Mouse (Mus musculus) lung, adult 18-20 months (tissue): ENCODE measurements at regions not wholly inside any gene's neighbourhood (a gene's known extent, or its start where the extent isn't known, plus 50 kb on each side); places are given as distances from the start of the nearest gene placed in this dataset.
A peak's percentile ranks its signal among the peaks of the same experiment; 100 is the strongest.

ENCODE experiments used
- DNase-seq, 2 experiments: peaks; one replicate each; pipeline ENCODE4 v3.0.0; 2022; ENCODE audit warnings: mixed read lengths in 2 of 2

DNA sequence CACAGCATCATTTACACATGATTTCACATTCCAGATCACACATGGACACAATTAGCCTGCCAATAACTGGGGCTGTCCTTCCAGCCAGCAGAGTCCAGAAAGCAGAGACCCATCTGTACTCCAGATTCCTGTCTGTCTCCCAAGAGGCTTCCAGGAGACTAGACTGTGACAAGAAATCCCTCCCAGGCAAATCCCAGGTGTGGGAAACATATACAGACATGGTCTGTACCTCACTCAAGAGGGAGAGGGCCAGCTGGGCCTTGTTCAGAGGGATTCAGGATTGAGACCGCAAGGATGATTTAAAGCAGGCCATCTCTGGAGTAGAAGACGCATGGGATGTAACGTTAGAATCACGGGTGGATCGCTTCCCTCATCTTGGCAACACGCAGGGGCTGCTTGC, 182.7 kb upstream of the Prr30 start:
- no peak for DNase-seq

DNA sequence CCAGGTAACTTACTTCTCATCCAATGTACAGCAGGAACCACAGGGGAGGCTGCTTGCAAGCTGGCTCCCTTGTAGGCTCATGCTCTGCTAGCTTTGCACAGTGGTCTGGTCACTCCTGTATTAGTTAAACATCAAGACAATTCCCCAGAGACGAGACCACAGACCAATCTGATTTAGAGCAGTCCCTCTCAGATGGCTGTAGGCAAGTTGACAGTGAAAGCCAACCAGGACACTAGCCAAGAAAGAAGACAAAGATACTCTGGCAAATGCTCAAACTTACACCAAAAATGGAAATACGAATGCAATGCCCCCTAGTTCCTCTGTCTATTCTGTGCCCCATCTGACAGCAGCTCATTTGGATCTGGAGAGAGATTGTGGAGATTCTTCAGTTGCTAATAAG, 181.8 kb upstream of the Prr30 start:
- no peak for DNase-seq

DNA sequence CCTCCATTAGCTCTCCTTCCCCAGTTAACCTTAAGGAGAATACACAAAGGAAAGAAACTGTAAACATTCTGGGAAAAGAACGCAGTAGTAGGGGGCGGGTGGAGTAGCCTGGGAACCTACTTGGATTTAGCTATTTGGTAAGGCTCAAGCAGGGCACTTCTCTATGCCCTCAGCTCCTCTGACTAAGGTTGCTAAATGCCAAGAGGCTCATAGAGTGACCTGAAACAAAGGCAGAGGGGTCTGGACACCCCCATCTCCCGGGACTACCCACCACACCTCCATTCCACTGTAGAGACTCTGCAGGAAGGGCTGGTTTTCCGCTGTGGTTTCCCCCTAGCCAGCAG, 179.5 kb upstream of the Prr30 start:
- DNase-seq, result no peak

DNA sequence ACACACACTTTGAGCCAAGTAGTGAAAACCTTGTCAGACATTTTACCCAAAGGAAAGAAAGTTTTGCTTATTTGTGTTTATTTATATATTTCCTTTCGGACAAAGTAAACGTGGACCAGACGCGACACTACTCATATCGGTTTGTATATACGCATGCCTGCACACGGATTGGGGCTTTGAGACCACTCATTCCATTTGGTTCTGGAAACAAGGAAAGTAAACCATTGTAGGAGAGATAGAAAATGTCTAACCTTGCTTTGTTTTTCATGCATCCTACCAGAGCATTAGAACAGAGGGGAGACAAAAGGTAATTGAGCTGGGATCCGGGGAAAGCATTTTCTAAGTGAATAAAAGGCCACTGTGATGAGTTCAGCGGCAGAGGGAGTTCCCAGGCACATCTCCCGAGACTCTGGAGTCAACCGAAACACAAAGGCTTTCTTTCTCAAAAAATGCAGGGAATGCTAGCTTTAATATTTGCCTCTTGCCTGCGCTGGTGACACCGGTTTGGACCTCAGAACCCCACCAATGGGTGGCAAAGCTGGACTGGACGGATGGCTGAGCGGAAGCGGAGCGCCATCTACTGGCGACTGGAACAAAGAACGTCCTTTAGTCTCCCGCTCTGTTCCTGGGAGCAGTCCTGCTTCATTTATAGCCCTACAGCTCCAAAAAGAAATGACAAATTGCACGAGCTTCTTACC, 179.0 kb upstream of the Prr30 start:
- peak; percentile 20 to 44 for DNase-seq

DNA sequence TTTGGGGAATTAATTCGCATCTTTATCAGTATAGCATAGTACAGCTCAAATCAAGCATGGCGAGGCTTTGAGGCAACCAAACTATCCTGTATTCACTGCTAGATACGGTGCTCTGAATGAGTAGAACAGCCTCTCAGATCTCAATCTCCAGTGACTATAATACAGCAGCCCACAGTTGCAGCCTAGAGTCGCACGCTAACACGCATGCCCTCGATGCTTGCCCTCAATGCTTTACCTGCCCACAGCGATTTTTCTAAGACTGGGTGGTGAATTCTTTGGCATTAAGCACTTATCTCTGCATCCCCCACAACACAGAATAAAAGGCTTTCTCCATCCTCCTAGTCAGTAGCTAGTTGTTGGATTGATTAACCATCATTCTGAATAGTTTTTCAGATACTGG, 178.4 kb upstream of the Prr30 start:
- no peak for DNase-seq

DNA sequence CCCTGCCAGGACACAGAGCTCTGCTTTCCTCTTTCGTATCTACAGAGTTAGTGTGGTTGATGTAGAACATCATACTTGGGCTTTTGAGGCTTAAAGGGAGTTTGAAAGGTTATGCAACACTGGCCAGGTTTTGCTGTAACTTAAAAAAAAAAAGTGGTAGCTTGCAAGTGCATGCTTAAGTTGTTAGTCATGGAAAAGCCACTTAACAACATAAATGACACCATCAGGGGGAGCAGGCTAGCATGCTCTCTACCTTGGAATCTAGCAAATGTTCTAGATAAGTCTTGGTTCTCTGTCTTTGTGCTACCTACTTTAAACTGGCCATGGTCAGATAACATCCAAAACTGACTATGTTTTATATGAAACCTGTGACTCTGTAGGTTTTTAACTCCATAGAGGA, 176.6 kb upstream of the Prr30 start:
- DNase-seq, result no peak

DNA sequence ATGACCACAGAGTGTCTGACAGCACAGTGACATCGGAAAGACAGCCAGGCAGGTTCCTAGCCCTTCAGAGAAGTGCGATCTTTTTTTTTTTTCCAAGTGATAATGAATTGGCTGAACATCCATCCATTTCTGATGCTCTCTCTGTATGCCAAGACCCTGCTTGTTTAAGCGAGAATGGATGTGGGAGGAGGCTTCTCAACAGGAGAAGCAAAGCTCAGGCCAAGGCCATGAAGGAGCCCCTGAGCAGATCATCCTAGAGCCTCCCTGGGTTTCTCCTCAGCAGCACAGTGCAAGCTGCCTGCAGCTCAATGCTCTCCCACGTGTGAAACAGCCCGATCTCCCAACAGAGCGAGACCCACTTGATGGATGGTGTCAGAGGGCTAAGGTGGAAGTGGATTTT, 175.7 kb upstream of the Prr30 start:
- no peak for DNase-seq

DNA sequence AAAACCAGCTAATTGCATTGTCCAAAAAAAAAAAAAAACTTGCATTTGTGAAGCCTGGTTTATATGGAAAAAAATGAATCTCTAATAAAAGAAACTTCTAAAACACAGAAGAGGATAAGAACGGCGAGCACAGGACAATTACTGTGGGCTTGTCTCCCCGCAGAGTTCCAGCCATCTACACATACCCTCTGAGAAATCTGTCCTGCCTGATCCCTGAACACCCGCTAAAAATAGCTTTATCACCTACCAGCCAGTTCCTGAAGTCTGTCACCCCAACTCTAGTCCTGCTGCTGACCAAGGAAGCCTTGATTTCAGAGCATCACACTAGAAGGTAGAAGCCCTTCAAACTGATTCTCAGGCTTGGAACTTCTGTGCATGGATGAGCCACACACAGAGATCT, 173.7 kb upstream of the Prr30 start:
- DNase-seq, result no peak

DNA sequence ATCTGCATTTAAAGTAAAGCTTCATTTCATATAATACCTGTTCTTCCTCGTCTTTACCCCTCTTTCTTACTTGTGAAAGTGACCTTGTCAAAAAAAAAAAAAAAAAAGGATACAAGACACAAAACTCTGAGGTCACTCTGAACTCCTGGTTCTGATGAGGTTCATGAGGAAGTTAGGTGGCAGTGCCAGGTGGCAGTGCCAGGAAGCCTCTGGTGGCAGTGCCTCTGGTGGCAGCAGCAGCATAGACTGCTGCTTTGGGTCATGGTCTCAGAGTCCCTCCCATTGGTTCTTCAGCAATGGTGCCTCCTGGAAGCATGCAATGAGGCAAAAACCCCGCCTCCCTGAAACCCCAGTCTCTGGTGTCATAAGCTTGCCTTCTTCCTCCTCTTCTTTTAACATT, 159.7 kb upstream of the Prr30 start:
- DNase-seq, result no peak

DNA sequence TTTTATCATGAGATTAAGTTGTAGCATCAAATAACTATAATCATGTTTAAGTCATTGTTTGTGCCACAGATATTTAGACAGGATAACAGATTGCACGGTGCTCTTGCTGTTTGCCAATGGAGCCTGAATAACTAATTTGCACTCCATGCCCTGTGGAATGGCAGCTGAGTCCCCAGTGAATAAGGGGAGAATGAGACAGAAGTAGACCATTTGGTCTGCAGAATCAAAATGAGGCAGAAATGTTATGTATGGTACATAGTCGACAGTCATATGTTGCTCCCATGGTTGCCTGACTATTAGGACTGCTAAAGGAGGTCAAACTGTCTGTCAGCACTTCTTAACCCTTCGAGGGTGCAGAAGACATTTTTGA, 152.9 kb upstream of the Prr30 start:
- DNase-seq, result no peak

DNA sequence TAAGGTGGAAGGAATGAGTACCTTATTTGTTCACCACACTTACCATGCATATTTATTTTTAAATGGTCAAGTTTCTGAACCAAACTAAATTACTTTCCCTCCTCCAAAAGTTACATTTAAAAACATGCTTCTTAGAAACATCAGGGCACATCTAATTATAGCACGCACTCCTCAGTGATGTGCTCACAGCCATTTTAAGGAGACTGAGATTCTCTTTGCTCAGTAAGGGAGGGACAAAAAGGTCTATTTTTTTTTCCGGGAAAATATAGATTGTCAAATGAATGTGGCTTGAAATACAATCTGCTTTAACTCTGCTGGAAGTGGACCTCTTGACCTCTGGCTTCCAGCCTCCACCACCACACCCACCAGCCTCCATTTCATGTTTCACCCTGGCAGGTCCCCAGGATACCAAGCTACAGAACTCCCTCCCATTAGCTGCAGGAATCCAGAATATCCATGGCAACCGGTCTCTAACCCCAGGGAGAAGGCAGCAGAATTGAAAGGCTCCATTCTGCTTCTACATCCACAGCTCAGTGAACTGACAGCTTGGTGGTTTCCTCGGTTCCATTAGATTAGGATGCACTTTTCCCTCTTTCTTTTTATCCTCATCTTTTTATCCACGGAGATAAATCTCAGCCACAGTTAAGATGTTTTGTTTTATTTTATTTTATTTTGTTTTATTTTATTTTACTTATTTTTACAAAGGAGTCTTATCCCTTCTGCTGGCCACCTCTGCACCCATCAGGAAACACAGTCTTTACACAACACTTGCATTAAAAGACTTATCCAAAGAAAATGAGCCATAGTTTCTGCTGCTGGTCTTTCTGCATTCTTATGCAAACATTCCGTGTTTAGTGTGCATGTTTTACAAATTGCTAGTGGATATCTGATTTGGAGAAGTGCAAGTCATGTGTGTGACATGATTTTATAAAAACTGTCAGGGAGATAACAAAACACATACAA, 152.2 kb upstream of the Prr30 start:
- DNase-seq, result no peak

DNA sequence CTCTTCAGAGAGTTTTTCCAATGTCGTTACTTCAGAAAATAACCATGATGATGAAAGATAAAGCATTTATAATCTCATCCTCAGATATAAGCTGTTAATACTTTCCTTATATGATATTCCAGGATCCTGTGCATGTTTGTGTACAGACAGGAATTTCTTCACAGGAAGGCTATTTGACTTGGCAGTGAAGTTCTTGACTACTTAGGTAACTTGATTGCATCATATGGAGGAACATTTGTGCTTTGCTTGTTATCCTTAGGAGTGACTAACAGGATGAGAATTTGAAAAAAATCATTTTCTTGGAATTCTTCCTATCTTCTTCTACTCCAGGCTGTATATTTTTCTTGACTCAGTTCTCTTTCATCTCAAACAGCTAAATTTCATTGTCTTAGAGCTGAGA, 140.2 kb upstream of the Prr30 start:
- DNase-seq, result no peak

DNA sequence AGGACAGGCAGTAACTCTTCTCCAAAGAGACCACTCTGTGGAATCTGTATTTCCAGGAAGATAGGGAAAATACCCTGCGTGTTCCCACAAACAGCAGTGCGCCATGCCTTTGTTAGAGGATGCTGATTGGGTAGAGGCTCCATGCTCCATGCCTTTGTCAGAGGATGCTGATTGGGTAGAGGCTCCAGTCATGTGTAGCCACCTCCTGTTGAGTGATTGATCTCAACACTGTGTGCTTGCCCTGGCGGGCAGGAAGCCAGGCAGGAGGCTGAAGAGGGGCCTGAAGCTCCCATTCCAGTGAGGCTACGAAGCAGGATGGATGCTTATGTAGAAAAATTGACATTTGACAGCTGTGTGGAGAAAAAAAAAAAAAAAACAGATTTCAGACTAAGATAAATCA, 131.9 kb upstream of the Prr30 start:
- DNase-seq, result no peak

DNA sequence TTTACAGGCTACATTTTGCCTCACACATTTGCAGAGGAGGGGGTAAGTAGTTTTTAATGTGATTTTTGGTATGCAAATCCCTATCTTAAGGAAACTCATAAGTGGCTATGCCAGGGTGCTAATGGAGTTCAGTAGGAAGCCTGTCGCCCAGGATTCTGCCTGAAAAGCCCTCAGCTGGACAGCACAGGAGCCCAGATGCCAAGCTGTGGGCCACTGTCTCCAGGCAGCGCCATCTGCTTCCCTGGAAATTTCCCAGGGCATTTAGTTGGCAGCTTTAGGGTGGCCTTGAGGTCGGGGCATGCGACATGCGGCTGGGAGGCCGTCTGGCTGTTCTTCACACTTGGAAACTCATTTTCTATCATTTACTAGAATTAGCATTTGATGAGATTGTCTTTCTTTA, 127.3 kb upstream of the Prr30 start:
- no peak for DNase-seq

DNA sequence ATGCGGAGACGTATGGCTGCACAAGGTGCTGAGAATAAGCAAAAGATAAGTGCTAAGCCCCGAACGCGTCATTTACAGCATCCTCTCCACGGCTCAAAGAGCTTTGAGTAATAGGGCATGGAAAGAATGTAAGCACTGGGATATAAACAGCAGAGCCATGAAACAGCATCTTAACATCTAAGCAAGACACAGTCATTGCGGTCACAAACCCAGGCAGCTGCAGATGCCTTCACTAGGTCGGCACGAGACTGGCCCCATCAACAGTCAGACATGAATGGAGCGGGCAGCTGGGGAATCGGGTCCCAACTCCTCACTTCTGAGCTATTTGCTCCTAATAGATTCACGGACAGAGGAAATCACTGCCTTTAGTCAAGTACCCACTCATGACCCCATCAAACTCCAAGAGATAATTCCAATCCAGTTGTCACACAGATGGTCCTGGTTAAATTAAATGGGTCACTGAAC, 126.4 kb upstream of the Prr30 start:
- no peak for DNase-seq

DNA sequence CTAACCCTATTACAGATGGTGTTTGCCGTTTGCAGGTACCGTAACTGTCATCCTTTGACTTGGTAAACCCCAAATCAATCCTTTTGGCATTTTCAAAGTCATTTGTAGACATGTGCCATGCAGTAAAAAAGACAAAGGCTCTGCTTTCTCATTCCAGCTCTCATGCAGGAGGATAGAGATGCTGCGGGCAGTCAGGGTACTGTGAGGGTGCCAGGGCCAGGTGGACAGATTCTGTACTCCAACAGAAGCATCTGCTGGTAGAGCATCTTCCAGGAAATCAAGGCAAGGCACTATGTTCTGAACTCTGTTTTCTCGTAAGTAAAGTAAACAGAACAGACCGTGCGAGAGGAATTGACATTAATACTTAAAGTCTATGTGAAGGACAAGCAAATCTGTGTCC, 123.2 kb upstream of the Prr30 start:
- no peak for DNase-seq

DNA sequence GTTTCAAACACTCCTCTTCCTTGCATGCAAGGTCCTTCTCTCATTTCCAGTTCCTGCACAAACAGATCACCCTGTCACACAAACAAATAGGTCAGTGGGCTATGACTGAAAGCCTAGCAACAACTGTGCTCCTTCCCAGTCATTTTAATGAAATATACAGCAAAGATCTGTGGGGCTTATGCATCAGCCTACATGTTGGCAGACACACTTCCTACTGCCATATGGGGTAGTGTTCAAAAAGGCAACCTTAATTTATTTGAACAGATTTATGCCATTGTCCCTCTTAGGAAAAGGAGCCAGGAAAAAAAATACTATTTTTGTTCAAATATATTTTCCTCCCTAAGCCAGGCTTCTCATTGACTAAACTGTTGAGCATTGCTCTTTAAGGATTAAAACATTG, 107.8 kb upstream of the Prr30 start:
- no peak for DNase-seq

DNA sequence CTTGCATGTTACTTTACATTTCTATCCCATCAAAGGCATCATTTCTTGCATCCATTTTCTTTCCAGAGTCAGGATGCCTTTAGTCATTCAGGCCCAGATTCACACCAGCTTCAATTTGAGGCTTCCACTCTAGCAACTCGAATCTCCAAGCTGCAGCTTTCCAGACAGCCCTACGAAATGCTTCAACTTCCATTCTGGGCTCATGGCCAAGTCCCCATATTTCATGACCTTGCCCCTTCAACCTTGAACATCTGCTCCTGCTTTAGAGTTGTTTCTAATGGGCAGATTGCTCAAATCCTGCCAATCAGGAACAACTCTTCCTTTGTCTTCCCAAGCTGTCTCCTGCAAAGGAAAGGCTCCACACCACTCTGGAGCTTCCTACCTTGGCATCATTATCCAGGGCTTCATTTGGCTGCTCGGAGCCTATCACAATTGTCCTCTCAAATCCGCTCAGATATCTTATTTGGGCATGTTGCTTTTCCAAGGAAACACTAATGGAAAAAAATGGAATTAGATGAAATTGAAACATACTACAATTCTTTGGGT, 104.4 kb upstream of the Prr30 start:
- DNase-seq, result no peak

DNA sequence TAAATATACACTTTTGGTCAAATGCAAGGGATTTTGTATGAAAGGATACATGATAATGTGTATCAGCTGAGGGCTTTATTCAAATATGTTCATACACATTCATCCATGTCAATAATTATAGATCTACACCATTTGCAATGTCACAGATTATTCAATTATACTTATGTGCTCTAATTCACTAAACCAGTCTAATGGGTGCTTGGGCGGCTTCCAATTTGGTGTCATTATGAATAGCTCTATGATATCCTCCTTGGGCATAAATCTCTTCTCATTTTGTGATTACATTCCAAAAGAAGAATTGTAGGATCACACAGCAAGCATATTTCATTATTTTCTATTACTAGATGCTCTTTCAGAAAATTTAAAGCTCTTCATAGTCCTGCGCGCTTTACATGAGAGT, 97.7 kb upstream of the Prr30 start:
- no peak for DNase-seq

DNA sequence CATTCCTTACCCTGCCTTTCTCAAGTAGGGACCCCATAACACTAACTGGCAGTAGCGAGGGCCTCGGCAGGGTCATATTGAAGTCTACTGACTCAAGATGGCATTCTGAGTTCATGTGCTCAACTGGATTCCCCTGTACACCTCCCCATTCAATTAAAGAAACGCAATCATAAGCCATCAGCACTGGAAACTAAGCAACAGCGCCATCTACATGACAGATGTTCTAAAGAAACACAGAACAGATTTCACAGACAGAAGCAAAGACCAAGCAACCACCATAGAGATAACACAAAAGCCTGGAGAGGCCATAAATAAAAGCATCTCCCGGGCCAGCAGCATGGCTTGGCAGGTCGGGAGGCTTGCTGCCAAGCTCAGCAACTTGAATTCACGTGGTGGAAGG, 94.6 kb upstream of the Prr30 start:
- no peak for DNase-seq

DNA sequence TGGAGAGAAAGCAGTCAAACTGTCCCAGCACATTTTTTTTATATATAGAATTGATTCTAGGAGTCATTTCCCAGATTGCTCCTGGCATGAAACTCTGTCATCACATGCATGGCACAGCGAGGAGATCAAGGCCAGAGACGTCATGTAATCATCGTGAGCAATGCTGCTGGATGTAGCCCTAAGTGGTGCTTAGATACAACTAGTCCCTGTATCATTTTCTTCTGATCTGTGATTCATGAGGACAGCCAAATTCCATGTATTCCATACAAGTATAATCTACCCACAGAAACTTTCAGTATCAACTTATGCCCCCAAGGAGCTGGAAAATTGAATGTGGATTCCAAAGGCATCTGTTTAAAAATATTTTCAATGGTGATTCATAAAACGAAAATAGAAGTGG, 87.6 kb upstream of the Prr30 start:
- DNase-seq, result no peak

DNA sequence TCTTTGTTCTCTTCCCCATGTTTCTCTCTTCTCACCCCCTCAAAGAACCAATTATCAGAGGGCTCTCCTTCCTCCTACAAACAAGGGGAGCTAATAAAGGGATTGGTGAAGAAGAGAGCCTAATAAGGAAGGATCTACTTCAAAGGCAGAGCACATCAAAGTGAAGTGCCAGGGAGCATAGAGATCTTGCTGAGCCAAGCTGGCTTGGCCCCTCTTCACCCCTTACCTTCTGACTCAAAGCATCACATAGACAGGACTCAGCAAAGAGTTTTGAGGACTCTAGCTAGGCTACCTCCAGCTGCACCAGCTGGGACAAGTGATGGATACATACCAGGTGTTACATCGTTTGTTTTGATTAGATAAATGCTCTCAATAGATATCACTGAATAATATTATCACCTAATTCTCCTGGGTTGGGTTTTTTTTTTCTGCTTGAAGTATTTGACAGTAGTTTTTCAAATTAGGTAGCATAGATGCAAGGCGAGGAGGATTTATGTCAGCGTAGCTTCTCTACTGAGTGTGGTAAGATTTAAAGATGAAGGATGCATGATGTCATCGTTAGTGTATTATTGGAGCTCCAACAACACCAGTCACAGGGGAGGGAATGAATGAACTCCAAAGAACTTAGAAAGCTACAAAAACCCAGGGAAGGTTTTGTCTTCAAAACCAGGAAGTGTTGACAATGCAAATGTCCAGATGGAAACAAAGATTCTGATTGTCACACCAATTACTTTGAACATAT, 69.1 kb upstream of the Prr30 start:
- DNase-seq, result no peak

DNA sequence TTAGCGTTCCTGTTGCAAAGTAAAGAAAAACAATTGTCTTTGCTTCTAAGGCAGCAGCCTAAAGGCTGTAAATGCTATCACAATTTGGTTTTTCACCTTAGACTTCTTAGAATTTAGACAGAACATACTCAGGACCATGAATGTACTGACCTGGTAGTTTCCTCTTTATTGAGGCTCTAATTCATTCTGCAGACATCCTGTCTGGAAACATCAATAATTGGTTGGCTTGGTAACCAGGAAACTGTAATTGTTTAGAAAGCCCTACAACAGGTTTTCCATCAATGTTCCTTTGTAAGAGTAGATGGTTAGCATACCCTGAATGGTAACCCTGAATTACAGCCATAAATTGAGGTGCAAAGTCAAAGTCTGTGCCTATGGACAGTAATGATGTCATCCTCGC, 67.4 kb upstream of the Prr30 start:
- no peak for DNase-seq
